Mouse (Mus musculus) left cerebral cortex, postnatal 36 days (tissue): Measurements from ENCODE around the gene Lhx1. TPM values are rescaled to one million over a fixed set of nuclear protein-coding genes. Genes with fewer than 3 reads are reported as not detected.
A peak's percentile ranks its signal among the peaks of the same experiment; 100 is the strongest.

Source experiments
- DNase-seq, 2 experiments: peaks; one replicate each; pipeline ENCODE4 v3.0.0; 2021 to 2022; ENCODE audit warnings: low spot score in 2 of 2, mixed read lengths in 1 of 2
- intact Hi-C: fragments of 180-260 bp; cut with DNase I; formaldehyde crosslinking; loops from one replicate; pipeline ENCODE4 v1.15.1; 2025
- total RNA-seq, 2 experiments: library from RNA; stranded (reverse); gene quantifications; 2 replicates each; pipeline ENCODE4 v1.2.3; 2021

The Lhx1 gene
- not detected for total RNA-seq

DNA sequence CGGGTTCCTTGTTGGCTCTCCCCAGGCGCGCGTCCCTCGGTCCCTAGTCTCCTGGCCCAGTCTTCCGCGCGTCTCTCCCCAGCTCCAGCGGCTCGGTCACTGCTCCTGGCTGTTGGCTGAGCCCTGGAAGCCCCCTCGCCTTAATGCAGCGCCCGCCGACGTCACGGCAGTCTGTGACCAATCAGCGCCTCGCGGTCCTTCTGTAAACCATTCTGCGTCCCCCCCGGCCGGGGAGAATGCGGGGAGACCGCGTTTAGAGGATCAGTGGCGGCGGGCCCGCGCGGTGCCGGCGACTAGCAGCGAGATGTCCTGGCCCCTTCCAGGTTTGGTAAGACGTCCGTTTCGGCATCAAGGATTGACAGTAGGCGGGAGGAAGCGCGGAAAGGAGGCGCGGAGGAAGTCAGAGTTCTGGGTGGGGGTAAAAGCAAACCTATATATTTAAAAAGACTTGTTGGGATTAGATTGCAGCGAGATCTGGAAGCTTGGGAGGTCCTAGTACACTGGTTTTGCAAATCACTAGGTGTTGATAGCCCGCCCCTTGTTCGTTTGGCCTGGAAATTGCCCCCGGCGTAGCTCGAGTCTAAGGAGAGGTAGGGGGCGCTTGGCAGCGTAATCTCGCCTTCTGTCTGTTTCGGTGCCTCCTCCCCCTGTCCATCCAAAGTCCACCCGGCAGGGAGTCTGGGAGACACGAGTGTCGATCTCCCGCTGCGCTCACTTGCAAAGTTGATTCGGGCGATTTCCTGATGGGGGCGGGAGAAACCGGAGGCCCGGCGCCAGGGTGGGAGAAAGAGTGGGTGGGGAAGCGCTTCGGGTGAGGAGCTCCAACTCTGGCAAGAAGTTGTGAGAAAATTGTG lies at the start of gene Lhx1:
Gene Lhx1, minus strand, starts transcription at position 115 of the 854 bp plus-strand sequence.
- DNase-seq, result peak in 1 of 2 experiments; percentile 10
- intact Hi-C loops, result loop anchor here (5.0 kb wide), 2 partner anchors 172 to 1367 kb away; no protein-coding TSS in a partner anchor

DNA sequence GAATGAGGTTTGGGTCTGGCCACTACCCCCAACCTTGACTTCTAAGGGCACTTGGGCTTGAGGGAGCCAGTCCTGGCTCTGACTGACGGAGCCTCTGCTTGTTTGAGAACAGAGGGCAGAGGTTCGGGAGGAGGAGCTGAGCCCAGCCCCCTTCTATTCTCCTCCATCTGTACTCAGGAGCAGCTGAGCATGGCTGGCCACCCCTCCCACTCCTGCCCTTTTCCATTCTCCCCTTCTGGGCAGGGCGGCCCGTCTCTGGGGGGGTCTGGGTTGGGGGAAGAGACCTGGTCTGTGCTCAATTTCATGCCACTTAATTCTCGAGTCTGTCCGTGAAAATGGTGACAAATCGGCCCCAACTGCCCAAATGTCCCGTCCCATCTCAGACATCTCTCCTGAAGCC lies 49.5 kb upstream of the Lhx1 start:
- DNase-seq, result no peak
- intact Hi-C loops, result no loop called here

DNA sequence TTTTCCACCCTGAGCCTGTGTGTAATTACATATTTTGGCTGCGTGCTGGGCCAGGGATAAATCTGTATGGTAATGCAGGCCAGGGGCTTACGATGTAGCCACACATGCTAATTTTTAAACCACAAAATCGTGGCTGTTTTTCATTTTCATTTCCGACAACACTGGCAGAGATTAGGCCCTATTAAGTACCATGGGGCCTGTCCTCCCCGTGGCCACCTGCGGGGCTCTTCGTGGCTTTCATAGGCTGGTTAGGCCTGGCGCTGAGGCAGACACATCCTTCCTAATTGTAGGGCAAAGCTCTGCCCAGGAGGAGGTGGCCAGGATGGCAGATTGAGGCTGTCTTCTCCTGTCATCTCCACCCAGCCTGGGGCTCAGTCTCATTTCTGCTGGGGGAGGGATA lies 48.3 kb upstream of the Lhx1 start:
- no peak for DNase-seq
- intact Hi-C loops, result no loop called here

DNA sequence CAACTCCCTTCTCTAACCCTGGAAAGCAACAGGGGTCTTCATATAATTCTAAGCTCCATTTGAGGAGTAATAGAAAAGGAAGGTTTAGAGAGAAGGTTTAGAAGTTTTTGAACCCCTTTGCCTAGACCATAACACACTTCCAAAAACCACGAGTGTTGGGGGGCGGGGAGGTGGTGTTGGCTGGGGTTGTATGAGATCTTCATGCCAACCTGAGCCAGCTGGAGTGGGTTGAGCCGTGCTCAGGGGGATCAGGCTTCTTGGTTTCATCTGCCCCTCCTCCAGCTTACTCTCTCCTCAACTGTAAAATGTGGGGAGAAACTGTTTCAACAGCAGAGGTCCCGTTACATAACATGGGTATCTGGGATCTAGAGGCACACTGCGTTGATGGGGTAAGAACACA lies 45.5 kb upstream of the Lhx1 start:
- DNase-seq, result no peak
- intact Hi-C loops, result no loop called here

DNA sequence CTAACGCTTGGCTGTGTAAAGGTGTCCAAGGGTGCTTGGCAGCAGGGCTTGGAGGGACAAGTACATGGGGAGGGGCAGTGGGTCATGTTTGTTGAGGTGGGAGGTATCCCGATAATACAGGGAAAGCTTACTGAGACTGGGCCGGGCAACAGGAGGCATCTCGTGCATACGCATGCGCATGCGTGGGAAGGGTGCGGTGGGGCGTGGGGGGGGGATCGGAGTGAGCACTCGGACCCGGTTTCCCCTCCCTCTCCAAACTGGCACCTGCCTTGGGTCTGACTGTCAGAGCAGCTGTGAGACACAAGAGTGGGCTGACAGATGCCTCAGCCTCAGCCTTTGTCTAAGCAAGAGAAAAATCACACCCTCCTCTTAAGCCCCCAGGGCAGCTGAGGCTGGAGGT lies 45.1 kb upstream of the Lhx1 start:
- intact Hi-C loops, result no loop called here
- DNase-seq, result no peak

DNA sequence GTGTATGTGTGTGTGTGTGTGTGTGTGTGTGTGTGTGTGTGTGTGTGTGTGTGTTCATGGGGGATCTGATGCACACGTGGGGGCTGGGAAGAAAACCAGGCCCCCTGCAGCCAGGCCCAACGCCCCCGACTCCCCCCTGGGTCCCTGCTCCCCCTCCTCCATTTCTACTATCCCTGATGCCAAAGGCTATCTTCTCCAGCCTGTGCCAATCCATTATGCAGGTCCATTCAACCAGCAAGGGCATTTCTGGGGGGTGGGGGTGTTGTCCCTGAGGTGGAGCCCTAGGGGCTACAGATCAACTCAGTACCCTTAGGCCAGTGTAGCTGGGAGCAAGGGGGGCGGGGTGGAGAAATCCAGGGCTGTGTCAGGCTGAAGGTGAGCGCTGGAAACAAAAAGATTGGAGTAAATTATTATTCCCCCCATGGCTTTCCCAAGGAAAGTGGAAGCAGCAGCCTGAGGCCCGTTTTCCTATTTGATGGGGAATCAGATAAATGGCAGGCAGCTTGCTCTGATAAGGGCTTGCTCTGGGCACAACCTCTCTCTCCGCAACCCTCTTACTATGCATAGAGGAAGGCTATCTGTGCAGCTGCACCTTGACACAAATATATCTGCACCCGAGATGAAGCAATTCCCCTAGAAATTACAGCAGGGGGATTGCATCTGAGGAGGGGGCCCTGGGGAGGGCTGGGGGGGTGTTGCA lies 43.9 kb upstream of the Lhx1 start:
- DNase-seq, result no peak
- intact Hi-C loops, result no loop called here

DNA sequence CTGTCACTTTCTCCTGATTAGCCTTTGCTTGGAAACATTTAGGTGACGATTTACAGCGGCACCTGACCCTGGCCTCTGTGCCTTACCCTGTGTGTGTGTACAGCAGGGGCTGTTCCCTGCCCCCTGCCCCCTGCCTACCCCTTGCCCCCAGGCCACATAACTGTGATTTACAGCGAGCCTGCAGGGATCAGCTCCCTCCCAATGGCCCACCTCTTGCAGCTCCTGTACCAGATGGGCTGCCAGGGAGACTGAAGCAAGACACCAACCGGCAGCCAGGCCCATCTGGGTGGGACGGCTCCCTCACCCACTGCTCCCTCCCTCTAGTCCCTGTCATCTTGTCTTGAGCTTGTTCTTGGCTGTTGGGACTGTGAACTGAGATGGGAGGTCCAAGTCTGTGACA lies 43.1 kb upstream of the Lhx1 start:
- intact Hi-C loops, result no loop called here

DNA sequence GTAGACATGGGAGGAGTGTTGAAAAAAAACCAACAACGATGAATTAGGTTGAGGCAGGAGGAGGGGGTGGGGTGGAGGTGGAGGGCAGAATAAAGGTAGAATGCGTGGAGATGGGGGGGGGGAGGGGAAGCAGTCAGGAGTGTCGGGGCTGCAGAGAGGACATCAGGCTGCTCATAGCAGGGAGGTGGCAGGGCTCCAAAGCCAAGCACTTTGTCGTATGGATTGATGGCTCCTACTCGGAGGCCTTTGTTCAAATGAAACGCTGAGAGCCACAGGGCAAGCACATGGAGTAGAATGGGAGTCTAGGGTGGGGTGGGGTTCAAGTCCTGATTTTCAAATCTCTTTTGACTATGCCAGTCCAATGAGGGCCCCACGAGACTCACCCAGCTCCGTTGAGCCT lies 41.4 kb upstream of the Lhx1 start:
- intact Hi-C loops, result no loop called here
- no peak for DNase-seq

More for the DNA sequence above, 43.1 kb upstream of the Lhx1 start:
- no peak for DNase-seq

DNA sequence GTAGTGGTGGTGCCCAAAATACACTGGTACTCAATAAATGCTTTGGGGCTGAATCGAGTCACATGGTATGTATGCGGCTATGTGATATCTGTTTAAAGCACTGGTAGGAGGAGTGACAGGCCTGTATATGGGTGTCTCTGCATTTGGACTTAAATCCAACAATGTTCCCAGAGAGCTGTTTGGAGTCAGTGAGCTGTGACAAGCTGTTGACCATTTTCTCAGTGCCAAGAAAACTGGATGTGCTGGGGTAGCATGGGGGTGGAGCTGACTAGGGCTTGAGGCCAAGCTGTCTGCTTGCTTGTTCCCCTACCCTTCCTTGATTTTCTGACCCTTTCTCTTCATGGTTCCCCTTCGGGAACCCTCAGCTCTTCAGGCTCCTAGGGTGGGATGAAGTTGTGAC lies 39.9 kb upstream of the Lhx1 start:
- no peak for DNase-seq
- intact Hi-C loops, result no loop called here

DNA sequence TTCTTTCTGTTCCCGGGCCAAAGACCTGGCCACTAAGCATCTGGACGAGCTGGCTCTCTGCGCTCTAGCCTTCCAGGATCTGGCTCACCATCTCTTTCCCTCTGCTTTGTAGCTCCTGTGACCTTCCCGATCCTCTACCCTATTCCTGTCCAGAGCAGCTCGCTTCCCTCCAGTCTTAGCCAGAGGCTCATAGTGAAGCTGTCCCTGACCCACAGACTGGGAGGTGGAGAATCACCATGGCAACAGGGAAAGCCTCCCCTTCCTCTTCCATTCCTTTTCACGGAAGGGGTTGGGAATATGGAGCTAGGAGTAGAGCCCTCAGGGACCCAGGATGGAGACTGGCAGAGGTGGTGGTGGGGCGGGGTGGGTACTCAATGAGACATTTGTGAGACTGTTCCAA lies 38.0 kb upstream of the Lhx1 start:
- DNase-seq, result no peak
- intact Hi-C loops, result no loop called here

DNA sequence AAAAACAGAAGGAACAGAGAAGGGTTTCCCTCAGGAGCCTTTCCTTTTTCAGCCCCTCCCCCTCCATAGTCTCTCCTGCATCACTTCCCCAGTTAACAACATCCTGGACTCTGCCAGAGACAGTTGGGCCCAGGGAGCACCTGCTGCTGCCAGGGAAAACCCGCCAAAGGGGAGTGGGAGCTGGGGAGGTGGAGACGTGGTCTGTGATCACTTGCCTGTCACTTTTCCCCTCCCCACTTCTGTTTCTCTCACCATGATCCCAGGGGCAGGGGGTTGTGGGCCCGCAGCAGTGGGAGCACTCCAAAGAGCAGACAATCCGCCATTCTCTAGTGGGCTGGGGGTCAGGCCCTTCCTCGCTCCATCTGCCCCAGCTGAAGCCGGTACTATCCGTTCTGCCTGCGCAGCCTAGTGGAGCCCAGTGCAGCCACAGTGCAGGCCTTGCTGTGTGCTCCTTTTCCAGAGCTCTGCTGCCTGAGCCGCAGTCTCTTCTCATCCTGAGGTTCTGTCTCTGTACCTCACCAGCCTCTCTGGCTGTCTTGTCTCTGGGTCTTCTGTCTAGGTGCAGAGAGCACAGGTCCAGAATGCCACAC lies 37.5 kb upstream of the Lhx1 start:
- no peak for DNase-seq
- intact Hi-C loops, result no loop called here

DNA sequence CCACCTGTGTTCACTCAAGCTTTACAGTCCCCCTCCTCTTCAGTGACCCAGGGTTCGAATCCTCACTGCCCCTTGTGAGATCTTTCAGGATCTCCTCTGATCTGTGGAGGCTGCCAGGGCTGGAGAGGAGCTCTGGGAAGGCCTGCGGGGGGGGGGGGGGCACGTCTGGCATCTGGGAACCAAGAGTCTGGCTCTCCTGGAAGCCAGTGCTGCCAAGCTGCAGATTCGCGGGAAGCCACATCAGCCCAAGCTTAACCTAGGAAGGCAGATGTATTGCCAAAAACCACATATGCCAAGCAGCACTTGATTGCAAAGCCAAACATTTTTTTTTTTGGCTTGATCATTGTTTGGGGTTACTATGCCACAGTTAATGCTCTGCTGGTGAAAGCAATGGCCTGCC lies 36.2 kb upstream of the Lhx1 start:
- intact Hi-C loops, result no loop called here

DNA sequence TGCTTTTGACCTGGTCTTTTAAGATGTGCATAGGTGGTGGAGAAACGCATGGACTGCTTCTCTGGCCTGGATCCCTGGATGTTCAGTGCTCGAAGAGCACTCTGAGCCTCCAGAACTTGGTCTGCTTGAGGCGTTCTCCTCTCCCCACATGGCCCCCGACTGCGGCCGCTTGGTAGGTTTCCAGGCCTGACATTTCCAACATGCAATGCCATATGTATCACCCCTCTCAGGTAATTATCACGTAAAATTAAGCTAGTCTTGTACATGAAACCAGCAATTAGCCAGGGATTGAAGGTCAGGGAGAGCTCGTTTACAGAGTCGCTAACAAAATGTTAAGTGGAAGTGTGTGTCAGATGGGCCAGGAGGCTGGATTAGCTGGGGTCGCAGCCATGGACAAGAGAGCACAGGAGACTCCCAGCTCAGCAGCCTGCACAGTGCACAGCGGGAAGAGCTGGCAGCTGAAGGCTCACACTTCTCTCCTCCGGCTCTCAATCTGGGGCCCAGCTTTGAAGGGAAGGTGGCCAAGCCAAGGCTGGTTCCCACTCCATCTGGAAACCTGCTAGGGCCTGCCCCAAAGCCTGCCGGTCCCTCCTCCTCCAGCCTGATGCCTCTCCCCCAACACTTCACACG lies 28.6 kb upstream of the Lhx1 start:
- no peak for DNase-seq
- intact Hi-C loops, result no loop called here

More for the DNA sequence above, 36.2 kb upstream of the Lhx1 start:
- no peak for DNase-seq

DNA sequence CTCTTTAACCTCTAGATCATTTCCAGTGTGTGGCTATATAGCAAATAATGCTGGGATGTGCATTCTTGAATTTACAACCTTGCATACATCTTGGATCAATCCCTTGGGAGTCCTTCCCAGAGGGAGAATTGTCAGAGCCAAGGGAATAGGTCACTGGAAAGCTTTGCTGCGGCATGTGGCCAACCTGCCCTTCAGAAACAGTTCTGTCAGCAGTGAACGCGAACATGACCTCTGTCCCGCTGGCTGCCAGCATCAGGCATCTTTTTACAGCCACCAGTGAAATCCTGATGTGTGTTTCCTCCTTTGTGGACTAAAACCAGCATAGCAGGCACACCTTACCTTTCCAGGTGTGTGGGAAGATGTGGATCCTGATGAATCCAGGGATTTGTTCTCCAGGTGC lies 26.0 kb upstream of the Lhx1 start:
- intact Hi-C loops, result no loop called here
- DNase-seq, result no peak

DNA sequence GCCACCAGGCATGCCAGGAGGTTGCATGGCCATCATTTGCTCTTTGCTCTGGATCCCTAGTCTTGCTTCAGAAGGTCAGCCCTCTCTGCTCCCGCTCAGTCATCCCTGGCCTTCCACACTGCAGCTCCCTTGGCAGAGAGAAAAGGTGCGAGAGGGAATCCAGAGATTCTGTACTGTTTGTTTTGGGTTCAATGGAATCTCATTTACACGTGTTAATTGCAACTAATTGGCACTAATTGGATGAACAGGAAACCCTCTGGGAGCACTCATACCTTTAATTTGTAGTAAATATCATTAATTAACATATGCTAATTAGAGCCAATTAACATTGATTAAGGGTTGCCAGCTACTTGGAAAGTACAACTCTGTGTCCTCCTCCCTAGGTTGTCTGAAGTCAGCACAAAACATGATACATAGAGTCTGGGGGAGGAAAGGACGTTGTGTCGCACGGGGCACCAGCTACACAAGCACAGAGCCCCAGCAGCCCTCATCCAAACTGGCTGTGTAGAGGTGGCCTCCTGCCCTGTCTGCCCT lies 24.0 kb upstream of the Lhx1 start:
- intact Hi-C loops, result no loop called here

DNA sequence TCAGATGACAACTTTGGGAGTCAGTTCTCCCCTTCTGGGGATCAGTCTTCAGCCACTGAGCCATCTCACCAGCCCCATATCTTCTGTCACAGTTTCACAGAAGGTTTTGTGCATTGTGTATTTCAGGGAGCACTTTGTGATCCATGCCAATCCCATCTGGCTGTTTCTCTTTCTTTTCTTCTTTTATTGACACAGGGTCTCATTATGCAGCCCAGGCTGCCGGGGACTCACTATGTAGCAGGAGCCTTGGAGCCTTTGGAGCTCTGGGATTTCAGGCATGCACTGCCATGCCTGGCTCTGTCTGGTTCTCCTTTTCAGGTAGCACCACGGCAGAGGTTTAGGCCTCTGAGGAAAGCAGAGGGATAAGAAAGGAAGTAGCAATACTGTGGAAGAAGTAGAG lies 23.0 kb upstream of the Lhx1 start:
- intact Hi-C loops, result no loop called here
- no peak for DNase-seq

More for the DNA sequence above, 24.0 kb upstream of the Lhx1 start:
- DNase-seq, result no peak

DNA sequence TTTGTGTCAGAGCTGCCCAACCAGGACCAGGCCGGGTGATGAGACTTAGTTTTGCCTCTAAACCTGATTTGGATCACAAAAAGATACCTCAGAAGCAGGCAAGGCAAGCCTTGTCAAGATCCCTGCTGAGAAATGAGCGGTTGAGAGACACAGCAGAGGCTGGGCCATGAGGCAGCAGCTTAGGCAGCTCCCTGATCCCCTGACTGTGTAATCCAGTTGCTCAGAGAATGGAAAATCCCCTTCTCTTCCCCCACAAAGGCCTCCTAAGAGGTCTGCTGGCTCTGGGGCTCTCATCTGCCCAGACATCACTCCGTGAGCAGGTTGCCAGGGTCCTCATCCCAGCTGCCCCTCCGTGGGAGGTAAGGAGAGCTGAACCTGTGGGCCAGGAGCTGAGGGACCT lies 14.6 kb upstream of the Lhx1 start:
- no peak for DNase-seq
- intact Hi-C loops, result no loop called here

DNA sequence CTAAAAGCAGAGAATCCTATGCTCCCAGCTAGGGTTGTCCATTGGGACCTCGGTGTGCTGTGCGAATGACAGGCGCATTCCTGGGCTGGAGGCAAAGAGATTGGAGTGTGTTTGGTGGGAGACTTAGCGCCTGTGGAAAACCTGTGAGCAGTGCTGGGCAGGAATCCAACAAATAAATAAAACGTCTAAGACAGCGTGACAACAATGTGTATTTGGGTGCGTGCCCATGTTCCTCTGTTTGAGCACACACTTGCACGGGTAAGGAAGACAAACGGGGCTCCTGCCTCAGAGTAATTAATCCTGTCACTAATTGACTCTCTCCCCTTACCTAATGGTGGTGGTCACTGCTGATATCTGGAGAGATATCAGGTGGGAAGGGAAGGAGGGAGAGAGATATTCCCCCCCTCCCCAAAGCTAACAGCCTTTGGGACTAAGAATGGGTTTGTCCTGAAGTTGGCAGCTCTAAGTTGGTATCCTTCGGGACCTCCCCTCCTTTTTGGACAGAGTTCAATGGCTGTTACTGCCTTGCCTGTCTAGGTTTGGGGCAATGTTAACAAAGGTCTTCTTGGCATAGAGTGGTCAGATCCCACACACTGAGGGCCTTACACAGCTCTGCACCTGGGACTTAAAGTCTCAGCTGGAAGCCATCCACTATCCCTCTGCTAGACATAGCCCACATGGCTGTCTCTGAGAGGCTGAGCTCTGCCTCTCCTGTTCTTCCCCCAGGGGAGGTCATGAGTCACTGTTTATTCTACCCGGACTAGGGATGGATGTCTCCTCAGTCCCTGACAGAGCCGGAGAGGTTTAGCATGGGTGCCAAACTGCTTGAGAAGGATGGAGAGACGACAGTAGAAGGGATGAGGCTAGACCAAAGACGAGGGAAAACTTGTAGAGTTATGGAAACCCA lies 4.7 kb upstream of the Lhx1 start:
- no peak for DNase-seq
- intact Hi-C loops, result loop anchor here (5.0 kb wide), 2 partner anchors 167 to 1362 kb away; no protein-coding TSS in a partner anchor
